Mouse (Mus musculus) MEL (cell line): ENCODE results near the gene Cnga2. TPM values are rescaled to one million over a fixed set of nuclear protein-coding genes. Genes with fewer than 3 reads are reported as not detected.

Source experiments
- polyA plus RNA-seq, 2 experiments: library from polyadenylated mRNA; stranded (reverse) in 1 of 2; unstranded in 1 of 2; fragments of >175 nt in 1 of 2; fragments of >200 nt in 1 of 2; gene quantifications; 2 replicates each; pipeline versions ENCODE4 v1.2.1 to v1.2.4; 2012; ENCODE audit warnings: low replicate concordance in 2 of 2, low read depth in 1 of 2; ENCODE audit not compliant: insufficient read length in 2 of 2, insufficient read depth in 1 of 2, missing spikeins in 1 of 2
- total RNA-seq: library from RNA; depleted of rRNA; stranded (reverse); fragments of 300-350 nt; gene quantifications from 2 replicates; pipeline ENCODE4 v1.2.3, GENCODE M21; 2012; rRNA removed

Cnga2 gene
- total and polyA plus RNA-seq, 3 experiments = not detected

Other genes starting within 250 kb of the Cnga2 start
- gene Vma21, start 175.9 kb upstream of the Cnga2 start, total RNA-seq = 6.1 and 6.2 TPM in 2 replicates
- 10 to 100 TPM in 1 of 2 experiments, not detected in 1; 18.2 TPM for gene Vma21, start 175.9 kb upstream of the Cnga2 start, polyA plus RNA-seq
- gene Gm1141, start 70.8 kb upstream of the Cnga2 start, total RNA-seq = 0.04 and 0.07 TPM in 2 replicates
- under 1 TPM in 1 of 2 experiments, not detected in 1; 0.14 TPM for gene Gm1141, start 70.8 kb upstream of the Cnga2 start, polyA plus RNA-seq
- gene Prrg3, start 29.2 kb upstream of the Cnga2 start, total RNA-seq = not detected in 2 replicates
- gene Prrg3, start 29.2 kb upstream of the Cnga2 start, polyA plus RNA-seq = not detected
- not detected in 2 replicates for gene Fate1, start 18.9 kb upstream of the Cnga2 start, total RNA-seq
- gene Fate1, start 18.9 kb upstream of the Cnga2 start, polyA plus RNA-seq = not detected
- not detected in 2 replicates for gene Magea4, start 230.2 kb downstream of the Cnga2 start, total RNA-seq
- gene Magea4, start 230.2 kb downstream of the Cnga2 start, polyA plus RNA-seq = not detected